Mouse (Mus musculus): ENCODE results near the gene C1rl.
A peak's percentile ranks its signal among the peaks of the same experiment; 100 is the strongest.
"Not testable (repeated sequence)": the region's sequence is repeated elsewhere in the genome, so short reads cannot be mapped to it uniquely, and the experiment has no call there.

C1rl gene

DNA sequence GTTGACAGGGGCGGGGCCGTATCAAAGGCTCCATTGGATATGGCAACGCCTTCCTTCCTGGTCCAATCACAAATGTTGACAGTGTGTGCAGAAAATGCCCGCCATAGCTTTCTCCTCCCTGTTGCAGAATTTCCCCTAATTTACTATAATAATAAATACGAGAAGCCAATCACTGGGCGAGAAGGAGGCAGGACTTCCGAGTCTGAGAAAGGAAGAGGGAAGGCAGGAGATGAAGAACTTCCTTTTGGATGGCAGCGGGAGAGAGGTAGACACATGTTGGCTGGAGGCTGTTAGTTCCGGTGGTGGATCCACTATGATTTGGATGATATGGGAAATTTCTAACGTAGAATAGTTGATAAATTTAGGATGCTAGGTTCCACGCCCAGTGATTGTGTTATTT lies 18.3 kb upstream of the C1rl start:
- DNase-seq = no peak

DNA sequence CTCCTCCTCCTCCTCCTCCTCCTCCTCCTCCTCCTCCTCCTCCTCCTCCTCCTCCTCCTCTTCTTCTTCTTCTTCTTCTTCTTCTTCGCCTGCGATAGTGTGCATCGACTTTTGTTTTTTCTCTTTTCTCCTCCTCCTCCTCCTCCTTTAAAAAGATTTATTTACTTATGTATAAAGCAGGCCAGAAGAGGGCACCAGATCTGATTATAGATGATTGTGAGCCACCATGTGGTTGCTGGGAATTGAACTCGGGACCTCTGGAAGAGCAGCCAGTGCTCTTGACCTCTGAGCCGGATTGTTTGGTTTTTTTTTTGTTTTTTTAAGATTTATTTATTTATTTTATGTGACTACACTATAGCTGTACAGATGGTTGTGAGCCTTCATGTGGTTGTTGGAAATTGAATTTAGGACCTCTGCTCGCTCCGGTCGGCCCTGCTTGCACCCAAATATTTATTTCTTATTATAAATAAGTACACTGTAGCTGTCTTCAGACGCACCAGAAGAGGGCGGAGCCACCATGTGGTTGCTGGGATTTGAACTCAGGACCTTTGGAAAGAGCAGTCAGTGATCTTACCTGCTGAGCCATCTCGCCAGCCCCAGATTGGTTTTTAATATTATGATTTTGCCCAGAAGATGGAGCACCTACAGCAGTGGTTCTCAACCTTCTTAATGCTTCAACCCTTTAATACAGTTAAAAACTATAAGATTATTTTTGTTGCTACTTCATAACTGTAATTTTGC lies 17.4 kb upstream of the C1rl start:
- not testable (repeated sequence) for DNase-seq

DNA sequence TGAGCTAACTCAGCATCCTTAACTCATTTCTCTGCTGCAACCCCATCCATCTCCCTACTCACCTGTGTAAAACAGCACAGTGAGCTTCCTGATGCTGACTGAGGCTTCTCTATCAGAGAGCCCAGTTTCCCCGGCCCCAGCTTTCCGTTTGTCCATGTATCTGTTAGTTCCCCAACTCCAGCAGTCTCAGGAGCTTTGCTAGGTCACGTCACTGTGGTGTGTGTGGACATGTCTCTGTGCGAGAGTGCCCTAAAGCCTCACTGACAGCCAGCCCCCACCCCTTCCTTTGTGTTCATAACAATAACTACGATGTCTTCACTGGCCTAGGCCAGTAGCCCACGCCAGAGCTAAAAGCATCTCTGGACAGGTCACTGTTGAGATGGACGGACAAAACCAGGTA lies 16.7 kb upstream of the C1rl start:
- no peak for DNase-seq

DNA sequence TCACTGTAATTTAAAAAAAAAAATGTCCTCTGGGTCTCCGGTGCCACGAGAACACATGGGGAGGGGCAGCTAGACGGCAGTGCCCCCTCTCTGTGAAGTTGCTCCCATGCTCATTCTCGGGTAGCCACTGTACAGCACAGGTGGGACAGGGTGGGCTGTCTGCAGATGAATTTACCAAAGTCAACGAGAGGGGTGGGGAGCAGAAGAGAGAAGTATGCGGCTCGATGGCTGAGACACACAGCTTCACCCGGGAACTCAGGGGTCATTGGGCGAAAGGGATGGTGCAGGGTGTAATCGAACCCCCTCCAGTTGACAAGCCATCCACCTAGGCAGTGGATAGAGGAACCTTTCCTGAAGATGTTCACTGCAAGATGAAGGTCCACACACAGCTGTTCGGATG lies 16.1 kb upstream of the C1rl start:
- DNase-seq = no peak

- DNase-seq = no peak
Observed at GRCm38 (mm10) chr6:124477221-124477655, 15.7 kb upstream of the C1rl start.

DNA sequence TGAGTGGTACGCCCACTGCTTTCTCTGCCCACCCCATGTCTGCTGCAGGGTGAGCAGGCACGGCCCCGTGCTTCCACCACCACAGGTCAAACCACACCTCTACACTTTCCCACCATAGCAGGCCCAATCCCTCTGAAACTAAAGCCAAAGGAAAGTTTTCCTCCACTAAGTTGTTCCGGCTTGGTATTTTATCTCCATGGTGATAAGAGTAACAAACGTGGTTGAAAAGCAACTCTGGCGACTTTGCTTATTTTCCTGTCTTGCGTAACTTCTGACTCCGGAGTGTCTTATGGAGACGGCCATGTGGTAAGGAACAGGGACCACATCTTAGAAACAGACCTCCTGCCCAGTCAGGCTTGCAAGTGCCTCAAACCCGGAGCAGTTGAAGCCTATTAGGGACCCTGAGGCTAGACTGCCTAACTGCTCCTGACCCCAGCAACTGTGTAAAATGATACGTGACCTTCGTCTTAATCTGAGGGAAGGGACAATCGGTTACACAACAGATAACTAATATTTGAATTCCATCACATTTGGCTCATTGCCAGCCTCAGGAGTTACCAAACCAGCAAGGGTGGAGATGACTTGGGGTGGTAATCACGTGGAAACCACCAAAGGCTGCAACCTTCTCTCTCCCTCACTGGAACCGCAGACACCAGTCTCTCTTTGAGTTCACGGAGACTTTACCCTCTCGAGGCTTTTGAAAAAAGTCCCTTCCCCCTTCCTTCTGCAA lies 14.8 kb upstream of the C1rl start:
- no peak for DNase-seq

DNA sequence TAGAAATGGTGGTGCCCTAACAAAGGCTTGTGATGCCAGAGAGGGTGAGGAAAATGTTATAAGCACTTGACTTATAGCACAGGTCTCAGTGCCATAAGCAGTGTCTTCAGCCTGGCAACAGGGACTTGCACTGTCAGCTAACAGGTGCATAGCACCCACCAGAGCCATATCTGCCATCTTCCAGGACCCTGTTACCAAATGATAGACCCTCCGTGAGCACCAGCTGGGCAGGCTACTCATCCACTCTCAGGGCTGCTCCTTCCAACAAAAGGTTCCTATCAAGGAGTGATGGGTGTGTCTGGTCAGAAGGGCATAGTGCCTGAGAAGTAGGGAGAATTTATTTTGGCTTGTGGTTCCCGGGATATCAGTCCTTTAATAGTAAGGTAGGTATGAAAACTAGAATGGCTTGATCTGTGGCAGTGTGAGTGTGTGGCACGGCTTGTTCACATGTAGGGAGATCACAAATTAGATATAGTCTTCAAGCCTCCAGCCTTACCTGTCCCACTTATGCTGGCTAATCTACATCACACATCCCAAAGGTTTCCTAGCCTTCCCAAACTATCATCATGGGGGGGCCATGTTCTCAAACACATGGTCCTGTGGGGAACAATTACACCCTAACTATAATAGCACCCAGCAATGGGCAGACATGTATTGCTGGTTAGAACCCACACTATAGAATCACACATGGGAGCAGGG lies 13.9 kb upstream of the C1rl start:
- no peak for DNase-seq

GRCm38 (mm10) chr6:124479573-124479930 lies 13.4 kb upstream of the C1rl start:
- no peak for DNase-seq

GRCm38 (mm10) chr6:124480295-124480694 lies 12.6 kb upstream of the C1rl start:
- no peak for DNase-seq

DNA sequence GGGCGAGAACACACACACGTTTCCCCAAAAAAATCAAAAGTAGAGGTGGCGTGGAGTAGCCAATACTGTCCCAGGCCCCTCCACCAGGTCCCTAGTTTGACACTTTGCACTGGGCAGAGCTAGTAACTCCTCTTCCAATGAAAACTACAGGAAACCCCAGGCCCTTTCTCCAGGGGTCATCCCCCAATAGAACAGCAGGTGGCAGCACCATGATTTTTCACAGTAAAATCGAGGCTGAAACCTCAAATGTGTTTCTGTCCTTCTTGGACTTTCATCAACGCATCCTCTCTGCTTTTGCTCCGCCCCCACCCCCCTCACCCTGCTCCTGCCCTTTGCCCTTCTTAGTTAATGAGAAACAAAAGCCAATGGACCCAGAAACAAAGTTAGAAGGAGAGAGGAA lies 11.3 kb upstream of the C1rl start:
- peak; percentile 78 to 88 for DNase-seq

DNA sequence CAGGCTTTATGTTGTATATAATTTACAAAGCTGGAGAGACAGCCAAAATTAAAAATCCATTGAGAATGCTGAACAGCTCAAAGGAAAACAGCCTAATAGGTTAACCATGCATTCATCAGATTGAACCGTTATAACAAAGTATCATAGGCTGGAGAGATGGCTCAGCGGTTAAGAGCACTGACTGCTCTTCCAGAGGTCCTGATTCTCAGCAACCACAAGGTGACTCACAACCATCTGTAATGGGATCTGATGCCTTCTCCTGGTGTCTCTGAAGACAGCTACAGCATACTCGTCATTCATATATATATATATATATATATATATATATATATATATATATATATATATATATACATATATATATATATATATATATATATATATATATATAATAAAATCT lies 9.1 kb upstream of the C1rl start:
- not testable (repeated sequence) for DNase-seq

DNA sequence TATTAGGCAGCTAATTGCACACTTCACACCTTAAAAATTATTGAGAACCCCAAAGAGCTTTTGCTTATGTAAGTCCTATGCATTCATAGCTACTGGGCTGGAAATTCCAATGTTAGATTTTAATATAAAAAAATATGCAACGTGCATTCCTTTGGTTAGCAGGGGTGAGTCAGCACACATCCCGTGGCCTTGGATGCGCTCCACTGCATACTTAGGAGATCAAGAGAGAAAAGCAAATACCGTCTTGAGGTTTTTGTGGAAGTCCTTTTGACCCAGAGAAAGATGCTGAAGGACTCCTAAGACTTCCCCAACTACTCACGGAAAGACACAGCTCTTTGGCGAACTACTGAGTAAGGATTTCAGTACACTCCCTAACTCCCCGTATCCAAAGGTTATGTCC lies 8.1 kb upstream of the C1rl start:
- DNase-seq = no peak

DNA sequence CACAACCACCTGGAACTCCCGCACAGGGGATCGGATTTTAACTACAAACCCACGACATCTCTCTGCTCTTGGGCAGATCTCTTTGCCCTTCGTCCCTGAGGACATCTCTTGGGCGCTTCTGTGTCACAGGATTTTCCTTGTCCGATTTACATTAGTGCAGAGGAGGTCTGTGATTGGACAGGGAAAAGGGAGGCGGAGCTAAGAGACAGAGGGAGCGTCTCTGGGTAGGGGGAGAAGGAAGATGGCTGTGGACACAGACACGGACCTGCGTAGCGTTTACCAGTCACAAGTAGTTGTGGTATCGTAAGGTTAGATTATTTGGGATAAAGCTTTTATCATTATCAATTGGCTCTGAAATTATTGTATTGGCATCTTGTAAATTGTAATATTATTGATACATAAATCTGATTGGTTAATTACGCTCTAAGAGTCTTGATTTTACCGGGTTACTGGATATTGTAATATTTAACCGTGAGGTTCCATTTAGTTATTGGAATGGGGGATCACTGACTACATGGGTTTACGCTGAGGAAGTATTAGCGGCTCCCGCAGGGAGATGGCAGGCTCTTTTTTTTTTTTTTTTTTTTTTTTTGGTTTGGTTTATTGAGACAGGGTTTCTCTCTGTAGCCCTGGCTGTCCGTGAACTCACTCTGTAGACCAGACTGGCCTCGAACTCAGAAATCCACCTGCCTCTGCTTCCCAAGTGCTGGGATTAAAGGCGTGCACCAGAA lies 7.3 kb upstream of the C1rl start:
- DNase-seq = no peak

DNA sequence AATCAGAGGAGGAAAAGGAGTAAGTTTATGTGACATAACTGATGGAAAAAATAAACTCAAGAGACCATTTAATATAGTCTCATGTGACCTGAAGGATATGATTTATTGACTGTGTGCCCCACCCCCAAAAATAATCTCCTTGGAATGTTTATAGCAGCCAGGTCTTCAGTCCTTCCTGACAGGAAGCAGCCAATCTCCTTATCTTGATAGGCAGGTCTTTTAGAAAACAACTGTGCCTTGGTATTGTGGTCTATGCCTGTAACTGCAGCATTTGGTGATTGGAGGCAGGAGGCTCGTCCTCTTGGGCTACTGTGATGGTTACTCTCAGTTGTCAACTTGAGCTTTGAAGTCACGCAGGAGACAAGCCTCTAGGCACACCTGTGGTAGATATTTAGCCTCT lies 5.4 kb upstream of the C1rl start:
- DNase-seq = no peak

GRCm38 (mm10) chr6:124488952-124489351 lies 4.0 kb upstream of the C1rl start:
- no peak for DNase-seq

GRCm38 (mm10) chr6:124491427-124491826 lies 1.5 kb upstream of the C1rl start:
- DNase-seq = no peak

GRCm38 (mm10) chr6:124493886-124494285 lies 973 bp downstream of the C1rl start:
- no peak for DNase-seq

GRCm38 (mm10) chr6:124496054-124496453 lies 3.1 kb downstream of the C1rl start:
- no peak for DNase-seq

GRCm38 (mm10) chr6:124499914-124500566 lies 7.1 kb downstream of the C1rl start:
- no peak for DNase-seq

DNA sequence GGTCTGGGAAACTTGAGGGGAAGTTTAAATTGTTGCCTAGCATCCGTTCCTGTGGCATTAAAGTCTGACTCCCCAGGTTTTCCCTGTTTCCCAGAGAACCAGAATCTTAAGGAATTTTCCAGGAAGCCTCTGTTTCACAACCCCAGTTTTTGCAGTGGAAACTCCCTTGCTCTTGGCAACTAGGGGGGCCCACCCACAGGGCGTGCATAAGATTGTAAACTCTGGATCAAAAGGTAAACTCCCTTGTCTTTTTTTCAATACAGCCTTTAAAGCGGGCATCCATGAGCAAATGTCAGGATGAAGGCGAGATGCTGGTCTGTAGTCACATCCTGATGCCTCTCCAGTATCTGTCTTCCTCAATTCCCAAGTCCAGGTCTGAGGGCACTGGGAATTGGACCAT lies 8.6 kb downstream of the C1rl start:
- DNase-seq = no peak

DNA sequence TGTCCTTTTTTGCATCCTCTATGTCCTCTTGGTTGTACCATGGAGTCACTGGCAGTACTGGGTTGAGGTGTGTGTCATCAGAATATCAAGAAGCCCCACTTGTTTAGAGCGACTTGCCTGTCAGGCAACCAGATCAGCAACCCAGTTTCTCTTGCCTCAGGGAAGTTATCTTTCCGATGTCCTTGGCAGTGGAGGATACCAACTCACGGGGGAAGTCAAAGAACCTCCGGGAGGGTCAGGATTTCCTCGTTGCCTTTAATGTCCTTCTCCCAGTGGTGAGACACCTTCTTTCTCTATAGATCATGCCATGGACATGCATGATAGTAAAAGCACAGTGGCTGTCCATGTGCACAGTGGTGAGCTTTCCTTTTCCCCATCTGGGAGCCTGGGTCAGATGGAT lies 9.1 kb downstream of the C1rl start:
- no peak for DNase-seq

GRCm38 (mm10) chr6:124505028-124505427 lies 12.1 kb downstream of the C1rl start:
- no peak for DNase-seq

GRCm38 (mm10) chr6:124506991-124507390 lies 14.1 kb downstream of the C1rl start:
- no peak for DNase-seq
